Mouse (Mus musculus): ENCODE measurements around the gene Dio3. TPM values are rescaled to one million over a fixed set of nuclear protein-coding genes. Genes with fewer than 3 reads are reported as not detected.

Gene Dio3
- not detected for polyA plus RNA-seq (2017; shearing (Covaris generic))

GRCm38 (mm10) chr12:110278853-110279252, at the start of gene Dio3:
Gene Dio3, plus strand, starts transcription at chr12:110279068.

Other genes starting within 250 kb of the Dio3 start
- gene Ppp2r5c, start 168.1 kb downstream of the Dio3 start, polyA plus RNA-seq (2017; shearing (Covaris generic)) = 174 TPM